16 mouse cellular contexts compared by ENCODE assay signal in genomic region chr9:118176687-118177086, GRCm38 (mm10).
"Had no signal": no experiment of that assay in that cellular context is flagged by ENCODE, and none has a peak within 500 bp of the region (broad histone marks: within the 10 kb centered on the region; RNA-seq: fewer than 3 reads in every experiment).

No protein-coding gene starts in this region.

- H3K4me1 ChIP-seq: neural tube, embryonic 13.5 days; neural tube, embryonic 15.5 days; stomach, embryonic 15.5 days had no signal

- H3K27me3 ChIP-seq: neural tube, embryonic 13.5 days; neural tube, embryonic 15.5 days; stomach, embryonic 15.5 days had no signal

- H3K27ac ChIP-seq: neural tube, embryonic 13.5 days; neural tube, embryonic 15.5 days; stomach, embryonic 15.5 days; stomach, postnatal 0 days had no signal

- H3K4me3 ChIP-seq: neural tube, embryonic 13.5 days; neural tube, embryonic 15.5 days; stomach, embryonic 15.5 days had no signal

- H3K36me3 ChIP-seq: neural tube, embryonic 13.5 days; neural tube, embryonic 15.5 days; stomach, embryonic 15.5 days had no signal

- H3K9me3 ChIP-seq: neural tube, embryonic 15.5 days; stomach, embryonic 15.5 days had no signal

- H3K9ac ChIP-seq: neural tube, embryonic 13.5 days; neural tube, embryonic 15.5 days; stomach, embryonic 15.5 days had no signal

- DNase-seq: retina, postnatal 1 day; right cerebral cortex, adult 18-20 months; right cerebral cortex, postnatal 14 days; right cerebral cortex, postnatal 25 days; right cerebral cortex, postnatal 4 days; spleen, adult 18-20 months; thymus, adult 18-20 months; thymus, adult 2 months; thymus, postnatal 14 days; thymus, postnatal 25 days; thymus, postnatal 36 days; thymus, postnatal 4 days had no signal

- H3K4me2 ChIP-seq: neural tube, embryonic 13.5 days; neural tube, embryonic 15.5 days; stomach, embryonic 15.5 days had no signal
